Mouse (Mus musculus): Measurements from ENCODE around the gene C330021F23Rik. TPM values are rescaled to one million over a fixed set of nuclear protein-coding genes. Genes with fewer than 3 reads are reported as not detected.

The C330021F23Rik gene
- 2.9 and 3.1 TPM in 2 replicates for polyA plus RNA-seq (2016; fragmentation: Nextera tagmentation; extraction: Ambion mirVana)

GRCm38 (mm10) chr8:3567641-3568371, at the start of gene C330021F23Rik:
TSS of gene C330021F23Rik (plus strand) at chr8:3567990.
- Histone ChIP-seq H3K27me3 (no peaks in the 10 kb centered on the region), H3K9me3 (no peaks in the 10 kb centered on the region), H3K27ac (peak within 1 kb of the TSS; percentile 59; the same call in 1 of the 2 replicates)

GRCm38 (mm10) chr8:3522007-3522697, 45.6 kb upstream of the C330021F23Rik start:
- Histone ChIP-seq H3K27me3 (no peaks in the 10 kb centered on the region), H3K4me1 (no peaks in the 10 kb centered on the region), H3K9ac (no peak overlapping the region), H3K36me3 (replicated peaks) (peaks cover 39% of the 10 kb centered on the region), H3K27ac (no peak overlapping the region), H3K9me3 (no peaks in the 10 kb centered on the region), H3K4me3 (replicated peaks) (no peak overlapping the region), H3K4me2 (no peak overlapping the region)
- 93% methylated on average over 13 of the region's 13 CpGs for WGBS
- ATAC-seq (ENCODE audit: low FRiP score), result no peak

More at GRCm38 (mm10) chr8:3567641-3568371, at the start of gene C330021F23Rik:
- Histone ChIP-seq H3K4me3 (replicated peaks) (peak within 1 kb of the TSS; percentile 28), H3K4me2 (peak within 1 kb of the TSS; percentile 49), H3K36me3 (replicated peaks) (no peaks in the 10 kb centered on the region), H3K4me1 (peaks cover 18% of the 10 kb centered on the region), H3K9ac (peak within 1 kb of the TSS; percentile 49)
- WGBS, result under 1% methylated on average over 12 of the region's 12 CpGs
- peak; percentile 85; the same call in 1 of the 2 replicates for ATAC-seq (ENCODE audit: low FRiP score)

DNA sequence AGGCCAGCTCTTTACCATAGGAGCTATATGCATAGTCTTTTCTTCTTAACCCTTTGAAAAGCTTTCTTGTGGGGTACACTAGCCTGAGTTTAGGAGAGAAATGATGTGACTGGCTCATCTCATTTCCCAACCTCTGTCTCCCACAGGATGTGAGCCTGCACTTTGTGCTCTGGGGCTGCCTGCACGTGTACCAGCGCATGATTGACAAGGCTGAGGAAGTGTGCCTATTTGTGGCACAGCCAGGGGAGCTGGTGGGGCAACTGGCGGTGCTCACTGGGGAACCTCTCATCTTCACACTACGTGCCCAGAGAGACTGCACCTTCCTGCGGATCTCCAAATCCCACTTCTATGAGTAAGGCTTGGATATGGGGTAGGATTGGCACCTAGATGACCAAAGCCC, 37.0 kb upstream of the C330021F23Rik start:
- no peak for ATAC-seq (ENCODE audit: low FRiP score)
- H3K9me3 ChIP-seq, result no peaks in the 10 kb centered on the region
- H3K4me1 ChIP-seq, result no peaks in the 10 kb centered on the region
- 88% methylated on average over 5 of the region's 5 CpGs for WGBS
- H3K27me3 ChIP-seq, result no peaks in the 10 kb centered on the region
- no peak overlapping the region for H3K27ac ChIP-seq
- H3K4me3 ChIP-seq (replicated peaks), result no peak overlapping the region
- H3K9ac ChIP-seq, result no peak overlapping the region
- H3K36me3 ChIP-seq (replicated peaks), result peaks cover 32% of the 10 kb centered on the region
- no peak overlapping the region for H3K4me2 ChIP-seq

GRCm38 (mm10) chr8:3531936-3532335, 35.9 kb upstream of the C330021F23Rik start:
- no peaks in the 10 kb centered on the region for H3K27me3 ChIP-seq

DNA sequence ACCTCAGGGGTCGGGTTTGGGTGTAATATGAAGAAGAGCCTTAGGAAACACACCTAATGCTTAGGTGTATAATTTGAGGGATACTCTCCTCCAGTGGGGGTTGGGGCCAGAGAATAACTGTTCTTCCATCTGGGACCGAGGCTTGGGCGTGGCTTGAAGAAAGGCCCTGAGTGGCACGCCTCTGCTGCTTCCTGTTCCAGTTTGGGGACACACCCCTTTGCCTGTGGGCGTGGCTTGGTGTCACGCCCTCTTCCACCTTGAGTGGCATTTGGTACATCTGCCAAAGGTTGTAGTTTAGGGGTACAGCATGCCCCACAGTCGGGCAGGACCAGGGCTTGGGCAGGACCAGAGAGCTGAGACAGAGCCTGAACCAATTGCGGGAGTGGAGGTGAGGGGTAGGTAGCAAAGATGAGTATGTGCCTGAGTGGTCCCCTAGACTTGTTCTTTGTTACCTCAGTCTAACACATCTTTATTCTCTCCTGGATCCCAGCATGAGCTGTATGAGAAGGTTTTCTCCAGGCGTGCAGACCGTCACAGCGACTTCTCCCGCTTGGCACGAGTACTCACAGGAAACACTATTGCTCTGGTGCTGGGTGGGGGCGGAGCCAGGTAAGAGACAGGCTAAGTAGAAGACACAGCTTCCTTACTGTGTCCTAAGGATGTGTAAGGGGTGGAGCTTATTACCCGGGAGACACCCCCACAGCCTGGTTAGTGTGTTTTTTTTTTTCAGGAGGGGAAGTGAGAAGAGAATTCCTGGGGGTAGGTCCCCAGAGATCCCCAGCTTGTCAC, 31.5 kb upstream of the C330021F23Rik start:
- Histone ChIP-seq H3K4me2 (no peak overlapping the region), H3K9me3 (no peaks in the 10 kb centered on the region), H3K4me3 (replicated peaks) (no peak overlapping the region), H3K27ac (no peak overlapping the region), H3K9ac (no peak overlapping the region), H3K36me3 (replicated peaks) (peaks cover 51% of the 10 kb centered on the region), H3K27me3 (no peaks in the 10 kb centered on the region), H3K4me1 (no peaks in the 10 kb centered on the region)
- ATAC-seq (ENCODE audit: low FRiP score), result no peak
- WGBS, result 60% methylated on average over 15 of the region's 15 CpGs

More at GRCm38 (mm10) chr8:3531936-3532335, 35.9 kb upstream of the C330021F23Rik start:
- H3K4me2 ChIP-seq, result no peak overlapping the region
- no peak overlapping the region for H3K4me3 ChIP-seq (replicated peaks)
- no peak overlapping the region for H3K27ac ChIP-seq
- no peaks in the 10 kb centered on the region for H3K4me1 ChIP-seq
- 94% methylated on average over 18 of the region's 18 CpGs for WGBS
- H3K9ac ChIP-seq, result no peak overlapping the region
- ATAC-seq (ENCODE audit: low FRiP score), result no peak
- no peaks in the 10 kb centered on the region for H3K9me3 ChIP-seq
- peaks cover 30% of the 10 kb centered on the region for H3K36me3 ChIP-seq (replicated peaks)

GRCm38 (mm10) chr8:3536940-3537339, 30.9 kb upstream of the C330021F23Rik start:
- Histone ChIP-seq H3K4me3 (replicated peaks) (no peak overlapping the region), H3K27ac (no peak overlapping the region), H3K36me3 (replicated peaks) (peaks cover 48% of the 10 kb centered on the region), H3K9ac (no peak overlapping the region), H3K27me3 (no peaks in the 10 kb centered on the region), H3K4me1 (no peaks in the 10 kb centered on the region), H3K4me2 (no peak overlapping the region), H3K9me3 (no peaks in the 10 kb centered on the region)
- WGBS, result 90% methylated on average over 9 of the region's 9 CpGs
- no peak for ATAC-seq (ENCODE audit: low FRiP score)

DNA sequence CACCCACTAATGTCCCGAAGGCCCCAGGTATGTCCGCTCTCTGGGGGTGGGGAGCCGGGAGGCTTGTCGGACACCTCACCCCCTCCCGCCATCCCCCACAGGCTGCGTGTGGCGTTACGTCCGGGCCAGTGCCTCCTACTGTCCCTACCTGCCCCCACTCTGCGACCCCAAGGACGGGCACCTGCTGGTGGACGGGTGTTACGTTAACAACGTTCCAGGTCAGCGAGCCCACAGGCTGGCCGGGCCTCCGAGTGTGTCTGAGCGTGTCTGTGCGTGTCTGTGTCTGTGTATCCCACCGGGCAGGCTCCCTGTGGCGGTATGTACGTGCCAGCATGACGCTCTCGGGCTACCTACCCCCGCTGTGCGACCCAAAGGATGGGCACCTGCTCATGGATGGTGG, 30.1 kb upstream of the C330021F23Rik start:
- Histone ChIP-seq H3K4me2 (no peak overlapping the region), H3K27me3 (no peaks in the 10 kb centered on the region), H3K4me3 (replicated peaks) (no peak overlapping the region), H3K4me1 (no peaks in the 10 kb centered on the region), H3K27ac (no peak overlapping the region), H3K9me3 (no peaks in the 10 kb centered on the region), H3K36me3 (replicated peaks) (peaks cover 44% of the 10 kb centered on the region), H3K9ac (no peak overlapping the region)
- 91% methylated on average over 26 of the region's 26 CpGs for WGBS
- no peak for ATAC-seq (ENCODE audit: low FRiP score)

GRCm38 (mm10) chr8:3539146-3539545, 28.6 kb upstream of the C330021F23Rik start:
- no peak overlapping the region for H3K4me3 ChIP-seq (replicated peaks)
- no peaks in the 10 kb centered on the region for H3K4me1 ChIP-seq
- no peaks in the 10 kb centered on the region for H3K27me3 ChIP-seq
- WGBS, result 84% methylated on average over 7 of the region's 7 CpGs
- H3K27ac ChIP-seq, result no peak overlapping the region
- no peaks in the 10 kb centered on the region for H3K9me3 ChIP-seq
- H3K9ac ChIP-seq, result no peak overlapping the region
- peaks cover 57% of the 10 kb centered on the region for H3K36me3 ChIP-seq (replicated peaks)
- H3K4me2 ChIP-seq, result no peak overlapping the region
- ATAC-seq (ENCODE audit: low FRiP score), result no peak

- Histone ChIP-seq H3K4me1 (no peaks in the 10 kb centered on the region), H3K4me3 (replicated peaks) (no peak overlapping the region), H3K9ac (no peak overlapping the region), H3K4me2 (no peak overlapping the region), H3K9me3 (no peaks in the 10 kb centered on the region), H3K27me3 (no peaks in the 10 kb centered on the region), H3K27ac (no peak overlapping the region), H3K36me3 (replicated peaks) (peaks cover 67% of the 10 kb centered on the region)
- ATAC-seq (ENCODE audit: low FRiP score), result no peak
- 94% methylated on average over 4 of the region's 4 CpGs for WGBS
Measured at GRCm38 (mm10) chr8:3540076-3540475, 27.7 kb upstream of the C330021F23Rik start.

GRCm38 (mm10) chr8:3546511-3546910, 21.3 kb upstream of the C330021F23Rik start:
- no peak overlapping the region for H3K9ac ChIP-seq
- no peaks in the 10 kb centered on the region for H3K4me1 ChIP-seq
- no peak for ATAC-seq (ENCODE audit: low FRiP score)
- H3K4me3 ChIP-seq (replicated peaks), result no peak overlapping the region
- no peak overlapping the region for H3K27ac ChIP-seq
- peaks cover 28% of the 10 kb centered on the region for H3K36me3 ChIP-seq (replicated peaks)
- no peak overlapping the region for H3K4me2 ChIP-seq
- no peaks in the 10 kb centered on the region for H3K9me3 ChIP-seq
- no peaks in the 10 kb centered on the region for H3K27me3 ChIP-seq
- WGBS, result 88% methylated on average over 2 of the region's 2 CpGs

DNA sequence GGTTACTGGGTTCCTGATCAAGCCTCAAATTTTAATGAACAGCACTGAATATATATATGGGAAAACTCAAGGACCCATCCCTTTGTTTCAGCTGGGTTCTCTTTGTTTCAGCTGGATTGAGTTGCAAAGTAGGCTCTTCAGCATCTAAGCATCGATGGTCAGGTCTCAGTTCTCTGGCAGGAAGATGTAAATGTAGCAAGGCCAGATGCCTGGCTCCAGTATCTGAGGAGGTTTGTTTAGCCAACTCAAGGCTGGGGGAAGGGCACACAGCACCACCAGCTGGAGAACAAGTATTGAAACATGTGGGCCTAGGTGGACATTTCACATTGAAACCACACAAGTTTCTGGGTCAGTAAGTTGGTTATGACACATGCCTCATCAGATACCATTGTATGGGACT, 15.6 kb upstream of the C330021F23Rik start:
- Histone ChIP-seq H3K4me1 (no peaks in the 10 kb centered on the region), H3K27ac (no peak overlapping the region), H3K36me3 (replicated peaks) (no peaks in the 10 kb centered on the region), H3K9me3 (no peaks in the 10 kb centered on the region), H3K4me2 (no peak overlapping the region), H3K27me3 (no peaks in the 10 kb centered on the region), H3K4me3 (replicated peaks) (no peak overlapping the region), H3K9ac (no peak overlapping the region)
- no peak for ATAC-seq (ENCODE audit: low FRiP score)
- WGBS, result 90% methylated on average over 1 of the region's 1 CpGs

DNA sequence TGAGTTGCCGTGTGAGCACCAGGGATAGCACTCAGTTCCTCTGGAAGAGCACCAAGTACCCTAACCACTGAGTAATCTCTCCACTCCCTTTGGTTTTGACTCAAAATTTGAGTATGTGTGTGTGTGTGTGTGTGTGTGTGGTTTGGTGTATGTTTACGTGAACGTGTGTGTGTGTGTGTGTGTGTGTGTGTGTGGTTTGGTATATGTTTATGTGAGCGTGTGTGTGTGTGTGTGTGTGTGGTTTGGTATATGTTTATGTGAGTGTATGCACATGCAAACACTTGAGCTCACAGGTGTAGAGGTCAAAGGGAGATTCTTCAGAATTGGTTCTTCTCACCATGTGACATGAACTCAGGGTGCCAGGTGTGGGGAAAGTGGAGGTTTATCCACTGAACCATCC, 11.7 kb upstream of the C330021F23Rik start:
- peak; percentile 86 for ATAC-seq (ENCODE audit: low FRiP score)
- H3K36me3 ChIP-seq (replicated peaks), result no peaks in the 10 kb centered on the region
- no peak overlapping the region for H3K4me2 ChIP-seq
- WGBS, result 63% methylated on average over 4 of the region's 4 CpGs
- no peak overlapping the region for H3K4me3 ChIP-seq (replicated peaks)
- H3K9ac ChIP-seq, result no peak overlapping the region
- no peaks in the 10 kb centered on the region for H3K4me1 ChIP-seq
- no peak overlapping the region for H3K27ac ChIP-seq
- H3K9me3 ChIP-seq, result no peaks in the 10 kb centered on the region
- H3K27me3 ChIP-seq, result 0 out of 2 replicates have a peak, but pooled peaks cover 4% of the 10 kb centered on the region

Measured in forebrain, embryonic 12.5 days (tissue).